Mouse (Mus musculus) liver, postnatal 0 days (tissue): ENCODE data around the gene Zc2hc1c. TPM values are rescaled to one million over a fixed set of nuclear protein-coding genes. Genes with fewer than 3 reads are reported as not detected.
A peak's percentile ranks its signal among the peaks of the same experiment; 100 is the strongest.

Experiments used
- ATAC-seq: fragments of 200-750 bp; cut with Nextera tagmentation; 2 replicates; pipeline ENCODE4 v1.8.0; 2017; ENCODE audit warnings: mild to moderate bottlenecking, moderate library complexity
- DNase-seq: peaks from one replicate; pipeline ENCODE4 v3.0.0-alpha.2; 2016
- H3K27ac ChIP-seq: fragments of 300-500 bp; sonication (generic); 2 replicates; pipeline ENCODE4 v1.5.1; 2014; ENCODE audit warnings: antibody characterized with exemption, moderate library complexity, mild to moderate bottlenecking, low read depth
- H3K27me3 ChIP-seq: fragments of 300-500 bp; sonication (generic); 2 replicates; pipeline ENCODE4 v1.6.1; 2014; ENCODE audit warnings: low read length, control low read depth, mixed read lengths; ENCODE audit not compliant: insufficient read depth
- H3K36me3 ChIP-seq: fragments of 300-500 bp; sonication (generic); replicated peaks from 2 replicates; pipeline ENCODE4 v1.6.1; 2014; ENCODE audit warnings: mild to moderate bottlenecking, control low read depth, low read length, moderate library complexity, mixed read lengths; ENCODE audit not compliant: insufficient read depth
- H3K4me1 ChIP-seq: fragments of 300-500 bp; sonication (generic); 2 replicates; pipeline ENCODE4 v1.6.1; 2014; ENCODE audit warnings: antibody characterized with exemption, mild to moderate bottlenecking, control low read depth; ENCODE audit not compliant: insufficient read depth
- H3K4me2 ChIP-seq: fragments of 300-500 bp; sonication (generic); 2 replicates; pipeline ENCODE4 v1.6.1; 2014; ENCODE audit warnings: low read depth, mild to moderate bottlenecking, low read length, moderate library complexity, mixed read lengths
- H3K4me3 ChIP-seq: fragments of 300-500 bp; sonication (generic); 2 replicates; pipeline ENCODE4 v1.5.1; 2014; ENCODE audit warnings: low read depth, low read length
- H3K9ac ChIP-seq: fragments of 300-500 bp; sonication (generic); replicated peaks from 2 replicates; pipeline ENCODE4 v1.6.1; 2014; ENCODE audit warnings: mild to moderate bottlenecking, moderate library complexity
- H3K9me3 ChIP-seq: fragments of 300-500 bp; sonication (generic); 2 replicates; pipeline ENCODE4 v1.6.1; 2016; ENCODE audit warnings: mild to moderate bottlenecking, control low read depth, low read length, mixed read lengths
- CTCF ChIP-seq: sonication (generic); IDR thresholded peaks from 2 replicates; pipeline ENCODE4 v1.5.1; 2016; ENCODE audit warnings: antibody characterized with exemption, low read depth
- EP300 ChIP-seq: IDR thresholded peaks from 2 replicates; pipeline ENCODE4 v1.6.1; 2016; ENCODE audit warnings: antibody characterized with exemption, low read depth, mild to moderate bottlenecking
- WGBS: fragments of 180-500 bp; shearing (Covaris S2); extraction: QIAGEN DNeasy Blood & Tissue Kit; methylation state at CpG from one replicate; pipeline ENCODE4 v1.1.7; 2014; ENCODE audit not compliant: insufficient replicate concordance; 5-methylcytosine and 5-hydroxymethylcytosine counted together
- polyA plus RNA-seq: library from polyadenylated mRNA; unstranded; fragments of >200 nt; fragmentation: Nextera tagmentation; extraction: Ambion mirVana; gene quantifications from 2 replicates; pipeline ENCODE4 v1.2.1, GENCODE M21; 2015

The Zc2hc1c gene
- polyA plus RNA-seq, 1 experiment from 2014 or later: 0.22 TPM

DNA sequence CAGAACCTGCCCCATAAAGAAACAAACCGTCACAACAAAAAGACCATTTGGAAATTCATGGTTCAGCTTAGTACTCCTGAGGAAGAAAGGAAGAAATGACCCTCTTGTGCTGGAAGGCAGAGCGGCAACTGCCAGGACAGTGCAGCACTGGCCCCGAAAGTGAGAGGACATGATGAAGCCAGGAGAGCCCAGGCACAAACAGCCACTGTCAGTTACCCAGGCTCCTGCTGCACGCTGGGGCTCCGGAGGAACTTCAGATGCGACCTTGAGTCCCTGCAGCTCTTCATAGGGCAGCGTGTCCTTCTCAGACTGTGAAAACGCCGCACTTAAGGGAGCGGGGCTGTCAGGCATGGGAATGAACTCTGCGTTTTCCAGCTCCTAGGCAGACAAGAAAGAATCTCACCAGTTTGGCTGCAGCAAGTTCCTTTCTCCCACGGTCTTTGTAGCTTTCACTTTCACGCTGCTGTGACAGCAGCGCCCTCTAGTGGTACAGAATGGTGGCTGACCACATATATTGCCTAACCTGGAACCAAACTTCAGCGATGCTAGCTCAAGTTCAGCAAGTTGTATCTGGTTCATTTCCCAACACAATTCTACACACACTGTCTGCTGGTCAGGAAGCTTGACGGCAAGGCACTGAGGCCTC is 17.0 kb downstream of the Zc2hc1c start:
- 43% methylated on average over 16 of the region's 16 CpGs for WGBS
- H3K4me2 ChIP-seq: peak overlapping the region; percentile 49
- H3K4me3 ChIP-seq: peak overlapping the region; percentile 9; the same call in 1 of the 2 replicates
- no peak overlapping the region for H3K27ac ChIP-seq
- no peaks in the 10 kb centered on the region for H3K27me3 ChIP-seq
- ATAC-seq (peak; percentile 78), DNase-seq (peak; percentile 87)
- TF ChIP-seq CTCF: peak; percentile 100
- TF ChIP-seq EP300: no peak
- no peaks in the 10 kb centered on the region for H3K9me3 ChIP-seq
- H3K36me3 ChIP-seq: peaks cover 85% of the 10 kb centered on the region
- 0 out of 2 replicates have a peak, but pooled peaks cover 4% of the 10 kb centered on the region for H3K4me1 ChIP-seq
- H3K9ac ChIP-seq: no peak overlapping the region

DNA sequence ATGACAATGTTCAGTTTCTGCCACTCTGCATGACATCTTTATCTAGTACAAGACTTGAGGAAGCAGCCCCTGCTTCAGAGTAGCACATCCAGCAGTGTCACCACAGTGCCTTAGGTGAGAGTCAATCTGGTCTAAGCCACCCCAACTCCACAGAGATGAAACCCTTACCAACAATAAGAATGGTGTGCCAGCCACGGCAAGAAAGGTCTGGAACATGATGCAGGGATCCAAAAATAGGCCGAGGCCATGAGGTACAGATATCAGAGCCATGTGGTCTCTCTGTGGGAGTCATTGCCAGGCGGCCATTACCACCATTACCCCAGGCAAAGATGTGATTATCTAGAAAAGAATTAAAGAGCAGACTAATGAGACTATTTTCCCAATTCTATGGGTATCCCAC is 20.3 kb downstream of the Zc2hc1c start:
- no peak overlapping the region for H3K27ac ChIP-seq
- H3K4me3 ChIP-seq: no peak overlapping the region
- TF ChIP-seq EP300 (no peak), CTCF (no peak)
- H3K9ac ChIP-seq: no peak overlapping the region
- WGBS: 80% methylated on average over 3 of the region's 3 CpGs
- DNase-seq (no peak), ATAC-seq (no peak)
- no peaks in the 10 kb centered on the region for H3K27me3 ChIP-seq
- H3K4me2 ChIP-seq: no peak overlapping the region
- H3K4me1 ChIP-seq: 0 out of 2 replicates have a peak, but pooled peaks cover 4% of the 10 kb centered on the region
- H3K36me3 ChIP-seq: peaks cover 82% of the 10 kb centered on the region
- no peaks in the 10 kb centered on the region for H3K9me3 ChIP-seq

DNA sequence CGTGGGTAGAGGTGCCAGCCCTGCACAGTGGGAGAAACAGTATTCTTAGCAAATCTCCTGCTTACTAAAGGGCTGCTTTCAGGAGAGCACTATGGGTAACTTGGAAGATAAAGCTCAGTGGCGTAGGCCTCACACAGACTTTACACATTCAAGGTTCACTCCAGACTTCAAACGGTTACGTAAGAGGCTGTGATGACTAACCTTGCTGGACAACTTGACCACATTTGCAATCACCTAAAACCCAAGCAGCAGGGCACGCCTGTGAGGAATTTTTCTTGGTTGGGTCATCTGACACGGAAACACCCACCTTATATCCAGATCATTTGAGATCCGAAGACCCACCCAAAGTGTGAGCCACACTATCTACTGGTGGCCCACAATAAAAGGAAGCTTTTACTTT is 41.8 kb downstream of the Zc2hc1c start:
- no peak for DNase-seq
- peak; percentile 27; the same call in 1 of the 2 replicates for ATAC-seq

DNA sequence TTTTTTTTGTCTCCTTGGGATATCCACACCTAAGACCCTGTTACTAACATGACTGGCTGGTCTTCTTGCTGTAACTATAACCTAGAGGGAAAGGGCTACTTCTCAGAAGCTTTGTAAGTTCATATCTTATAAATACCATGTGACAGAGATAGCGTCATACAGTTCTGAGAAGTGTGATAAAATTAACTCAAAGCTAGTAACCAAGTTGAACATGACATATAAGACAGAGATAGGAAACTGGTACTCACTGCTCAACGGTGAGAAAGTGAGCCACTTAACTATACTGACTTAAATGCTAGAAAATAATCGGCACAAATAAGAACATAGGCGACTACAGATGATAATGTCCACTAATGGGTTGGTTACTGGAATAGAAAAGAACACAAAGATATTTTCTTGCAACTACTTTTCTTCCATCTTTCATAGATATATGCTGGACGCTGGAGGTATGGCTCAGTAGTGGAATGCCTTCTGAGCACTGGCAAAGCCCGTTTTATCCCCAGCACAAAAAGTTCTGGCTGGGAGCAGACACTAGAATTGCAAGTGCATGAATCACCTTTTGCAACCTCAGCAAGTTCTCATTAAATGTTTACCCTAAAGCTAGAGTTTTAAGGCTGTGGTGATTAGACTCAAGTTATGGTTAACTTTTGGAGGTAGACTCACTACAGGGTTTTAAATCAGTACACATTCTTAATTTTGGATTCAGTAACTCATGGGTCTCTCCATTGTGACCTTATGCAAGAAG is 49.3 kb downstream of the Zc2hc1c start:
- 0 out of 2 replicates have a peak overlapping the region, but pooled peaks have one; percentile 97 for H3K27ac ChIP-seq
- H3K4me1 ChIP-seq: peaks cover 17% of the 10 kb centered on the region
- peaks cover 24% of the 10 kb centered on the region for H3K36me3 ChIP-seq
- H3K9ac ChIP-seq: peak overlapping the region; percentile 100
- no peak for ATAC-seq
- H3K9me3 ChIP-seq: no peaks in the 10 kb centered on the region
- TF ChIP-seq EP300 (no peak), CTCF (no peak)
- no peaks in the 10 kb centered on the region for H3K27me3 ChIP-seq
- H3K4me2 ChIP-seq: peak overlapping the region; percentile 68
- no peak for DNase-seq
- peak overlapping the region; percentile 100 for H3K4me3 ChIP-seq
- WGBS: 57% methylated on average over 6 of the region's 6 CpGs

More for the DNA sequence above, 41.8 kb downstream of the Zc2hc1c start:
- Histone ChIP-seq H3K4me1 (no peaks in the 10 kb centered on the region; the same call in 1 of the 2 replicates), H3K27me3 (no peaks in the 10 kb centered on the region), H3K9me3 (no peaks in the 10 kb centered on the region), H3K27ac (0 out of 2 replicates have a peak overlapping the region, but pooled peaks have one; percentile 4), H3K9ac (no peak overlapping the region), H3K36me3 (peaks cover 77% of the 10 kb centered on the region), H3K4me3 (no peak overlapping the region), H3K4me2 (no peak overlapping the region)
- WGBS: 69% methylated on average over 7 of the region's 7 CpGs
- TF ChIP-seq EP300 (no peak), CTCF (no peak)

DNA sequence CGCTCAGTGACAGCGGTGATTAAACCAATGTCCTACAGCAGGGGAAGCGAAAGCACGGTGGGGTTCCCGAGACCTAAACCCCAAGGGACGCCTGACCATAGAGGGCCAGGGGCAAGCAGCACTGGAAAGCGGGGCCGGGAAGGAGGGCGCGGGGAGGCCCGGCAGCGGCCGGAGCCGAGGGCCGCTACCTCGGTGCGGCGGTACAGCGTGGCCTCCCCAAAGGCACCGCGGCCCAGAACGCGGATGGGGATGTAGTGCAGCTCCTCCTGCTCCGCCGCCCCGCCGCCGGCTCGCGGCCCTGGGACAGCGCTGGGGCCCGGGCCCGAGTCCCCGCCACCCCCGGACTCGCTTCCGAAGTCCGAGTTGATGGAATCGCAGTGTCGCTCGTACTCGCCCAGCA is 50.4 kb downstream of the Zc2hc1c start:
- H3K27ac ChIP-seq: peak overlapping the region; percentile 97
- peaks cover 15% of the 10 kb centered on the region for H3K36me3 ChIP-seq
- no peak for DNase-seq
- TF ChIP-seq CTCF (no peak), EP300 (no peak)
- peak overlapping the region; percentile 100 for H3K4me3 ChIP-seq
- H3K9me3 ChIP-seq: no peaks in the 10 kb centered on the region
- no peaks in the 10 kb centered on the region for H3K27me3 ChIP-seq
- H3K4me2 ChIP-seq: peak overlapping the region; percentile 68
- peaks cover 17% of the 10 kb centered on the region for H3K4me1 ChIP-seq
- WGBS: under 1% methylated on average over 35 of the region's 42 CpGs
- H3K9ac ChIP-seq: peak overlapping the region; percentile 100
- ATAC-seq: peak; percentile 69

DNA sequence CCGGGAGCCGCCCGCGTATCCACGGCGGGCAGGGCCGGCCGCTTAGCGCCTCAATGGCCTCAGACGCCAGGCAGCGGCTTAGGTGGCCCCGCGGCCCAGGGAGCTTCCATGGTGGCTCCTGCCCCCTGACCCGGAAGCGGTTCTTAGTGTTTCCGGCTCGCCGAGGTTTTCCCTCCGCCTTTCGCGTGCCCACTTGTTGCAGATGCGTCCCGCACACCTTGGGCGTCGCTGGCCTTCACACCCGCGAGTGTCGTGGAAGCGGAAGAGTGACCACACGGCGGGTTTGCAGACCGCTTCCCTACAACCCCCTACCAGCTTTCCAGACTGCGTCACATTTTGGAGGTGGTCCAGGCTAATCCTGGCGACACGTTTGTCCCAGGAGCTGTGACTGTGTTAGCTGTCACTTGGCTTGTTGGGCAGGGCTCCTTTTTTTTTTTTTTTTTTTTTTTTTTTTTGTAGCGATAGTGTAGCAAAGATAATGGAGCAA is 50.9 kb downstream of the Zc2hc1c start, which contains the start of gene Nek9:
Gene Nek9, minus strand, starts transcription at position 120 of the 487 bp plus-strand sequence.
- Histone ChIP-seq H3K36me3 (peaks cover 10% of the 10 kb centered on the region), H3K4me3 (peak within 1 kb of the TSS; percentile 100), H3K4me2 (peak within 1 kb of the TSS; percentile 68), H3K27ac (peak within 1 kb of the TSS; percentile 97), H3K9me3 (no peaks in the 10 kb centered on the region), H3K27me3 (no peaks in the 10 kb centered on the region), H3K4me1 (peaks cover 17% of the 10 kb centered on the region), H3K9ac (peak within 1 kb of the TSS; percentile 100)
- peak; percentile 90 for ATAC-seq
- TF ChIP-seq EP300: no peak
- no peak for TF ChIP-seq CTCF
- DNase-seq: peak; percentile 96
- under 1% methylated on average over 36 of the region's 36 CpGs for WGBS
